Mouse (Mus musculus): ENCODE measurements at regions not wholly inside any gene's neighbourhood (a gene's known extent, or its start where the extent isn't known, plus 50 kb on each side); places are given as distances from the start of the nearest gene placed in this dataset.

DNA sequence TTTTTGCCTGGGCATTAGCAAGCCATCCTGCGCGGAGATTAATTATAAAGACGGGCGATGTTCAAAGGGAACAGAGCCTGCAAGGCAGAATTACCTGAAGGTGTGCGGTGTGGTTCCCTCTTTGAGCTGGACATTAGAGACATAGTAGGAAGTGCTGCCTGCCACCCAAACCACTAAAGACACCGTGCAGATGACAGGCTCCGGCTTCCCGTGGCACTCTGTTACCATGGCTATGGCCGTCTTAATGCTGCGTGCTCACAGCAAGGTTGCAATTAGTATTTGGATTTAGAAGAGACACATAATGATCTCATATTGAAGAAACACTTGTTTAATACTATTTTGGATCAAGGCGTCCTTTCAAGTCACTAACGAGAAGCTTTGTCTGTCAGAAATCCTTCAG lies 95.0 kb upstream of the Sox5 start:
- no peak for DNase-seq (ENCODE audit: low spot score in 2 of 2)

DNA sequence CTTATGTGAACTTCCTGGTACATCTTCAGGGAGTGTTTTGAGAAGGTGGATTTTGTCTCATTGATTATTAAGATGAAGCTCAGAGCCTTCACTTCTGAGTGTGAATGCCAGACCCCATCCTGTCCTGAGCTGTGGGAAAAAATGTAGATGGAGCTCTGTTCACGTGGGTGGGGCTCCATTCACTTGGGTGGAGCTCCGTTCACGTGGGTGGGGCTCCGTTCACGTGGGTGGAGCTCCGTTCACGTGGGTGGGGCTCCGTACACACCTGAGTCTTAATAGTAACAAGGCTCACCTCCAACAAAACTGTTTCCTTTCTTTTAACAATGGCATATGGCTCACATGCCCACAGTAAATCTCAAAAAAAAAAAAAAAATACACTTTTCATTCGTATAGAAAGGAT lies 94.1 kb upstream of the Sox5 start:
- DNase-seq (ENCODE audit: low spot score in 2 of 2) = no peak

DNA sequence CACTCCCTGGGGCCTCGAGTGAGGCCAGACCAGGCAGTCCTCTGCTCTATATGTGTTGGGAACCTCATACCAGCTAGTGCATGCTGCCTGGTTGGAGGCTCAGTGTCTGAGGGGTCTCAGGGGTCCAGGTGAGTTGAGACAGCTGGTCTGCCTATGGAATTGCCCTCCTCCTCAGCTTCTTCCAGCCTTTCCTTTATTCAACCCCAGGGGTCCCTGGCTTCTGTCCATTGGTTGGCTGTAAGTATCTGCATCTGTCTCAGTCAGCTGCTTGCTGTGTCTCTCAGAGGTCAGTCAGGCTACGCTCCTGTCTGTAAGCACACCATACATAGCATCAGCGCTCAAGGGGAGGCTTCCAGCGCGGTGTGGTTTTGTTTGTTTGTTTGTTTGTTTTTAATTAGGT lies 92.5 kb upstream of the Sox5 start:
- DNase-seq (ENCODE audit: low spot score in 2 of 2) = no peak

DNA sequence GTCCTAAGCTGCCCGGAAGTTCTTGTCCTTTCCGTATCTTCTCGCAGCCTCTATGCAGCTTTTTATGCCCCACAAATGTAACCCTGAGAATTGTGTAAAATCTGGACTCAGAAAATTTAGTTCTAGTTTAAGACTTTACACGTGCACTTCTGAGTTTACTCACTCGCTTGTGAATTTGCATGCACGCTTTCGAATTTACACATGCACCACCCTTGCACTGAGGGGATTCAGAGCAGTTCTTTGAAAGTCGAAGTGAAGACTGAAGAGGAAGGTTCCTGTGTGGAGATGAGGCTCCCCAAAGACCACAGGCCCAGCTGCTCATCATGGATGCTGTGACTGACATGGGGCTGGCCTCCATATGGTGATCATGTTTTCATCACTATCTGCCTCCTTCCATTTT lies 89.2 kb upstream of the Sox5 start:
- no peak for DNase-seq (ENCODE audit: low spot score in 2 of 2)

DNA sequence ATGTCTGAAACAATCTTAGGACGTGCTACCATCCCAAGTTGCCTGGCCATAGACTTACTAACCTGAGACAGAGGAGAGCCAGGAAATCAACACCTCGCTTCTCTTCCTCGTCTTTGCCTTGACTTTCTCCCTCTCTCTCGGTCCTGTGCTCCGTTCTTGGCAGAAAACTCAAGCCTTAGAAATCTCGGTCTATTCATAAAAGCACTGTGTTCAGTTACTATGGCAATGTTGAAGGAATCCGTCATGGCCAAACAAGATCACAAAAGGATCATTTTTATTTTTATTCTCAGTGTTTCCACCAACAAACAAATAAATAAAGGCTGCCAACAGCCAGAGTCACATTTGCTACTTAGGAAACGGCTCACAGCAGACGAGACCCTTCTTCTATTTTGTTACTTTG lies 85.6 kb upstream of the Sox5 start:
- no peak for DNase-seq (ENCODE audit: low spot score in 2 of 2)

DNA sequence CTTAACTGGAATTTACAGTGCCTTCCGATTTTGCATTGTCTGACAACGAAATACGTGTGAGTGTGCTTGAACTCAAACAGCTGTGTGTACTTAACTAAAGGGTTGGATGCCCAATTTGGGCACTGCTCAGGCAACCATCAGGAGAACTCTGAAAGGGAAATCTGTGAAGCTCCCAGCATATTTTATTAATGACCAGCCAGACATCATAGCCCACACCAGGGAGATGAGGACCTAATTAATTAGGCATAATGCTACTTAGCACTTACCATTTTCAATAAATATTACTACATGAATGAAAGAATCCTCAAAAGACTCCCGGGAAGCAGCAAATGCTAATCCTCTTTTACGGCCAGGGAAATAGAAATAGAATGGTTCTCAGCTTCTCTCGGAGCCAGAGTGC lies 82.2 kb upstream of the Sox5 start:
- DNase-seq (ENCODE audit: low spot score in 2 of 2) = no peak

DNA sequence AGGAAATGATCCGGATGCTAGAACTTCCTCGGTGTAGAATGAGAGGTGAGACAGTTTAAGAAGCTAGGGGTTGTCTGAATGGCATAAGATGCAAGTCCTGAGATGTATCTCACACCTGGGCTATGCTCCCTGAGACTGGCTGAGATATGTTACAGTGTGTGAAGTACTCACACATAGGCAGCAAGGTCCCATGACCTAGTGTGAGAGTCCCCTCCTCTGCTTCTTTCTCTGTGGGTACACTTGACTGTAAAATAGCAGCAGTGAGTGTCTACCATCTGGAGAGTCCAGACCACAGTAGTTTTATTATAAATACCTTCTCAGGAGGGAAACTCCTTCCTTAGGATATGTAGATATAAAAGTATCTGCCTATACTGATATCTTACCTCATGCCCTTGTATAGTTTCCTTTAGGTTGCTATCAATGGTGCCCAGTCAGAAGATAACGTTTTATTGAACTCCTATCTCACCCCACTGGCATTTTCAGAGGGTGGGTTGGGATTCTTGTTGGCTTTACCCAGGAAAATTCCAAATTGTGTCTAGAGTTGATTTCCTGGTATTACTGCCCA lies 81.7 kb upstream of the Sox5 start:
- DNase-seq (ENCODE audit: low spot score in 2 of 2) = no peak

DNA sequence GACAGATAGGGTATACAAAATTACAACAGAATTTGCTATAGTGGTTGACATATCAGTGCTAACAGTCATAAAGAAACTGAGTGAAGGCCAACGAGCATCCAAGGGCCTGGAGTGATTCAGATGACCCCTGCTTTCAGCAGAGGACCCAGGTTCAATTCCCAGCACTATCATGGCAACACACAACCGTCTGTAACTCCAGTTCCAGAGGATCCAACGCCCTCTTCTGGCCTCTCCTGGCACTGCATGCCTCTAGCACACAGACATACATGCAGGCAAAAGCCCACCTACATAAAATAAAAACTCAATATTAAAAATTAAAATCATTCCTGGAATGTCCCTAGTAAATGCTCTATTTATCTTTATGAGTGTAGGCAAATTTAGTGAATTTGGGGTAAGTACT lies 59.7 kb upstream of the Sox5 start:
- no peak for DNase-seq (ENCODE audit: low spot score in 2 of 2)

DNA sequence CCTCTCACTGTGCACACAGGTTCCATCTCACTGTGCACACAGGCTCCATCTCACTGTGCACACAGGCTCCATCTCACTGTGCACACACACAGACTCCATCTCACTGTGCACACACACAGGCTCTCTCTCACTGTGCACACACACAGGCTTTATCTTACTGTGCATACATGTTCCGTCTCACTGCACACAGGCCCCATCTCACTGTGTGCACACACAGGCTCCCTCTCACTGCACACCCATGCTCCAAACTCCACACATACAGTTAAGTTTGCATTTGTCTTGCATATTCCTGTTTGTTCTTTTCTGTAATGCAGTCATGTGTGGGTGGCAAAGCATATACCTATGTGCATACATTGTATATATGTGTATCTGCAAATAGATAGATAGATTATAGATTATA lies 57.6 kb upstream of the Sox5 start:
- no peak for DNase-seq (ENCODE audit: low spot score in 2 of 2)

DNA sequence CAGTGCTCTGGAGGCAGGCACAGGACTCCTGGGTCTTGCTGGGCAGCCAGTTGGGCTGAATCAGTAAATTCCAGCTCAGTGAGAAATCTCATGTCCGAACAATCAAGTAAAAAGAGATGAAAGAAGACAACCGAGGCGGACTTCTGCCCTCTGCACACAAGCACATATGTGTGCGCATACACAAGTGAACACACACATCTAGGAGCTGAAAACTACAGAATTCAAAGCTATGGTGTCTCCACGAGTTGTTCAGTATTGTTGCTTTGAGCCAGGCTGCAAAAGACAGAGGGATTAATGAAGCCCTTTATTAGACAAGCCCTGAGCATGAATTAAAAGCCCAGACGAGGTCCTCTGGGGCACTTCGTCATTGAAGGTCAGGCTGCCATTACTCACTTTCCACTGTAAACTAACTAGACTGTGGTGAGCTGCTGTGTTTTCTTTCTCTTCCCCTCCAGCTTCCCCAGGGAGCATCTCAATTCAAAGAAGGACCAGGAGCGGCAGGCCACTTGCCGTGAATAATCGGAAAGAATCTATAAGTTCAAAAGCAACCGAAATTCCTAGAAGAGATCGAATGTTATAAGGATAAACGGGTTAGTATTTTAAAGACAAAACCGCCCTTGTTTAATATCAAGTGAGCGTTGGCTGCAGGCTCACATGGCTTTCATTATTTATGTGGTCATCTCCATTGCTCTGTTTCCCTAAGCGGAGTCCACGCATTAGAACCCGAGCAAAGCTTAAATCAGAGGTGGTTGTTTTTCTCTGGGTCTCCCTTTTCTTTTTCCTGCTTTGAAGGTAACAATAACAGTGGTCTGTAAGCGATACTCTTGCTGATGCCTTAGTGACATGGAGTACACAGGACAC lies 52.8 kb upstream of the Sox5 start:
- DNase-seq (ENCODE audit: low spot score in 2 of 2) = no peak

Data from spleen, postnatal 36 days (tissue).